Comparison of ENCODE assay signal across 9 mouse cellular contexts in the genomic region with DNA sequence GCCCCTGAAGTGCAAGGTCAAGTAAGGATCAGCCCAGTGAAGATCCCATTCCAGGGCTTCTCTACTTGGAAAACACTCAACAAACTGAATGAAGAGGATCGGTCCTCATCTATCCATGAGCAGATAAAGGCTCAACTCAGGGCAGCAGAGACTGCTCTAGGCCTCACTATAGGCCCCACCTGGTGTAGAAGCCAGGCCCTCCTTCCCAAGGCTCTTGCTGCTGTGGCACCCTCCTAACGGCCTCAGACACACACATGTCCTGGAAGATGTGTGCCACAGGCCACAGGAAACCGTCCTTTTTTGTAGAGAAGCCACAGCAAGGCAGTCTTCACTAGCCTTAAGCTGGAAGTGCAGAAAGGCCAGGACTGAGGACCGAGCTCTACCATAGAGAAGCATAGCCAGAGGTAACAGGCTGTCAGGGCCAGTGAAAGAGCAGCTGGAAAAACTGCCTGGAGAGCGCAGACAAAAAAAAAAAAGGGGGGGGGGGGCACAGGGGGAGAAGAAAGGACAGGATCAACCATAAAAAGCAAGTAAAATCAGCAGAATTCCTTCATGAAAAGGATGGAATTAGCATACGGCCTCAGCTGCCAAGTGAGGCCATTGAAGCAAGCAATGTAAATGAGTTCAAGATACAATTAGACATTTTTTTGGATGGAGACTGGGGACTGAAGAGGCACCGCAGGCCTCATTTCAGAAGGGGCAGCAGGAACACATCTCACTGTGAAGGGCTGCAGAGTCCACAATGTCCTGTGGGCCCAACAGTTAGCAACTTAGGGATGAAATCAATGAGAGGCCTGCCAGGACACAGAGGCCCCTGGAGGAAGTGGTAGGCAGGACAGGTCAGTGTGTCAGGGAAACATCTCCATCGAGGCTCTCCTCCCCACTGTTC. TPM values are rescaled to one million over a fixed set of nuclear protein-coding genes. Genes with fewer than 3 reads are reported as not detected.
DNase-seq lines count a peak whose midpoint lies in the region; ATAC-seq and TF ChIP-seq lines count a peak whose summit lies in the region.
"Had no signal": no experiment of that assay in that cellular context is flagged by ENCODE, and none has a peak within 500 bp of the region (broad histone marks: within the 10 kb centered on the region; RNA-seq: fewer than 3 reads in every experiment).

No protein-coding gene starts in this region.

- H3K9me3 ChIP-seq in heart, embryonic 12.5 days (replicated peaks): no peaks in the 10 kb centered on the region
- no peaks in the 10 kb centered on the region for H3K9me3 ChIP-seq in forebrain, postnatal 0 days (ENCODE audit: low read length)
- H3K9me3 ChIP-seq in limb, embryonic 15.5 days: no peaks in the 10 kb centered on the region

- WGBS in heart, embryonic 12.5 days: 78% methylated on average over 8 of the region's 8 CpGs
- 17% methylated on average over 8 of the region's 8 CpGs for WGBS in forebrain, postnatal 0 days
- 58% methylated on average over 8 of the region's 8 CpGs for WGBS in limb, embryonic 15.5 days

- peak; percentile 8 to 13 for DNase-seq in heart, adult 9 months (ENCODE audit: low spot score in 2 of 2)
- DNase-seq in Muller cell, postnatal 12 days (ENCODE audit: inconsistent ontology term): peak; percentile 50
- DNase-seq in forebrain, postnatal 0 days: peak; percentile 51
- DNase-seq in spleen, postnatal 10 days (ENCODE audit: low spot score in 2 of 2): no peak
- no peak for DNase-seq in spleen, postnatal 14 days (ENCODE audit: low spot score in 2 of 2)
- DNase-seq in layer of hippocampus, adult 9-10 months (ENCODE audit: low spot score): no peak
- DNase-seq: thymus, adult 2 months had no signal

- no peaks in the 10 kb centered on the region for H3K27me3 ChIP-seq in heart, embryonic 12.5 days (replicated peaks)
- no peaks in the 10 kb centered on the region for H3K27me3 ChIP-seq in forebrain, postnatal 0 days (ENCODE audit: insufficient read depth, low read length)
- no peaks in the 10 kb centered on the region for H3K27me3 ChIP-seq in limb, embryonic 15.5 days

- no peaks in the 10 kb centered on the region for H3K36me3 ChIP-seq in heart, embryonic 12.5 days
- H3K36me3 ChIP-seq in forebrain, postnatal 0 days (ENCODE audit: insufficient read depth): no peaks in the 10 kb centered on the region
- no peaks in the 10 kb centered on the region for H3K36me3 ChIP-seq in limb, embryonic 15.5 days

- TF ChIP-seq CTCF in forebrain, postnatal 0 days (IDR thresholded peaks at IDR 0.05; ENCODE audit: low read depth): no peak

- H3K4me3 ChIP-seq in heart, embryonic 12.5 days: no peak overlapping the region
- H3K4me3 ChIP-seq in forebrain, postnatal 0 days (ENCODE audit: low read depth, low read length): no peak overlapping the region
- H3K4me3 ChIP-seq in limb, embryonic 15.5 days: no peak overlapping the region

- H3K4me2 ChIP-seq in heart, embryonic 12.5 days: no peak overlapping the region
- H3K4me2 ChIP-seq in forebrain, postnatal 0 days (ENCODE audit: low read depth): no peak overlapping the region
- no peak overlapping the region for H3K4me2 ChIP-seq in limb, embryonic 15.5 days

- ATAC-seq in heart, embryonic 12.5 days (ENCODE audit: insufficient number of reproducible peaks, low FRiP score): no peak
- ATAC-seq in forebrain, postnatal 0 days: peak; percentile 58
- ATAC-seq in limb, embryonic 15.5 days (ENCODE audit: insufficient number of reproducible peaks, low FRiP score, low TSS enrichment, low read depth): no peak

- no peak overlapping the region for H3K9ac ChIP-seq in heart, embryonic 12.5 days
- H3K9ac ChIP-seq in forebrain, postnatal 0 days: no peak overlapping the region
- H3K9ac ChIP-seq in limb, embryonic 15.5 days: no peak overlapping the region

- H3K4me1 ChIP-seq in heart, embryonic 12.5 days (replicated peaks): peaks cover 14% of the 10 kb centered on the region
- no peaks in the 10 kb centered on the region for H3K4me1 ChIP-seq in forebrain, postnatal 0 days (ENCODE audit: insufficient read depth)
- H3K4me1 ChIP-seq in limb, embryonic 15.5 days: peaks cover 34% of the 10 kb centered on the region

- no peak overlapping the region for H3K27ac ChIP-seq in heart, embryonic 12.5 days (ENCODE audit: poor library complexity, severe bottlenecking)
- H3K27ac ChIP-seq in forebrain, postnatal 0 days (ENCODE audit: low read depth, low read length): 0 out of 2 replicates have a peak overlapping the region, but pooled peaks have one; percentile 9
- peak overlapping the region; percentile 51 for H3K27ac ChIP-seq in limb, embryonic 15.5 days

RNA-seq across cellular contexts. Expression of a gene that starts 58.3 kb away (rescaled TPM):
- 18.5 and 20.5 TPM in 2 replicates for polyA plus RNA-seq in heart, embryonic 12.5 days (2016; fragmentation: Nextera tagmentation; extraction: Ambion mirVana)
- total RNA-seq in forebrain, postnatal 0 days (2014; rRNA removed): 20.1 and 22.9 TPM in 2 replicates
- 26.1 and 28.4 TPM in 2 replicates for polyA plus RNA-seq in forebrain, postnatal 0 days (2015; fragmentation: Nextera tagmentation; extraction: Ambion mirVana)
- 35.1 TPM in 2 replicates for polyA plus RNA-seq in limb, embryonic 15.5 days (2015; fragmentation: Nextera tagmentation; extraction: Ambion mirVana)

Comparison
In these comparisons a context has a peak if more than half of its experiments do, and no peak if none do; other contexts are left out.
1. DNase-seq: peak in heart, adult 9 months (2 of 2), Muller cell, postnatal 12 days (single experiment) and forebrain, postnatal 0 days (single experiment); none in spleen, postnatal 10 days (0 of 2), spleen, postnatal 14 days (0 of 2) and layer of hippocampus, adult 9-10 months (single experiment).